Mouse (Mus musculus) megakaryocyte, embryonic 14.5 days (primary cell): ENCODE measurements around the gene 4921536K21Rik.

Experiments used
- FLI1 ChIP-seq: IDR thresholded peaks from 2 replicates; pipeline ENCODE4 v1.6.1; 2012; ENCODE audit warnings: low read length, inconsistent platforms, mixed read lengths
- GATA1 ChIP-seq: IDR thresholded peaks from 3 replicates; pipeline ENCODE4 v1.6.1; 2012; ENCODE audit warnings: mixed read lengths, low read length, inconsistent platforms, borderline replicate concordance

- TF ChIP-seq GATA1 (no peak), FLI1 (no peak)
Observed at GRCm38 (mm10) chr11:3878660-3879059, 16.2 kb downstream of the 4921536K21Rik start.
